Mouse (Mus musculus): ENCODE results near the gene Gbp7. TPM values are rescaled to one million over a fixed set of nuclear protein-coding genes. Genes with fewer than 3 reads are reported as not detected.
"Not testable (repeated sequence)": the region's sequence is repeated elsewhere in the genome, so short reads cannot be mapped to it uniquely, and the experiment has no call there.

The Gbp7 gene
- polyA plus RNA-seq, 1 experiment from 2014 or later, result 2.2 TPM

- Histone ChIP-seq H3K9me3 (no peaks in the 10 kb centered on the region), H3K9ac (no peak overlapping the region), H3K36me3 (no peaks in the 10 kb centered on the region), H3K4me1 (replicated peaks) (no peaks in the 10 kb centered on the region), H3K27ac (replicated peaks) (no peak overlapping the region), H3K4me2 (no peak overlapping the region), H3K4me3 (no peak overlapping the region), H3K27me3 (peaks cover 9% of the 10 kb centered on the region)
- no peak for ATAC-seq (ENCODE audit: low FRiP score, low read depth)
- 81% methylated on average over 1 of the region's 1 CpGs for WGBS
Measured at GRCm38 (mm10) chr3:142535667-142536066, 5.5 kb downstream of the Gbp7 start.

- no peak overlapping the region for H3K4me3 ChIP-seq
- no peaks in the 10 kb centered on the region for H3K4me1 ChIP-seq (replicated peaks)
- no peak overlapping the region for H3K9ac ChIP-seq
- no peaks in the 10 kb centered on the region for H3K36me3 ChIP-seq
- no peaks in the 10 kb centered on the region for H3K27me3 ChIP-seq
- H3K9me3 ChIP-seq, result no peaks in the 10 kb centered on the region
- no peak overlapping the region for H3K27ac ChIP-seq (replicated peaks)
- 74% methylated on average over 6 of the region's 6 CpGs for WGBS
- no peak for ATAC-seq (ENCODE audit: low FRiP score, low read depth)
- no peak overlapping the region for H3K4me2 ChIP-seq
Measured at GRCm38 (mm10) chr3:142541391-142541790, 11.2 kb downstream of the Gbp7 start.

- H3K9me3 ChIP-seq; H3K9ac ChIP-seq; H3K27me3 ChIP-seq; H3K27ac ChIP-seq (replicated peaks); H3K36me3 ChIP-seq; H3K4me3 ChIP-seq; H3K4me2 ChIP-seq; ATAC-seq (ENCODE audit: low FRiP score, low read depth); H3K4me1 ChIP-seq (replicated peaks): not testable (repeated sequence)
- WGBS, result 62% methylated on average over 12 of the region's 12 CpGs
Measured at GRCm38 (mm10) chr3:142542776-142543175, 12.6 kb downstream of the Gbp7 start.

- H3K4me1 ChIP-seq (replicated peaks), result no peaks in the 10 kb centered on the region
- H3K9ac ChIP-seq, result no peak overlapping the region
- no peak overlapping the region for H3K4me3 ChIP-seq
- H3K9me3 ChIP-seq, result no peaks in the 10 kb centered on the region
- H3K27me3 ChIP-seq, result no peaks in the 10 kb centered on the region
- no peaks in the 10 kb centered on the region for H3K36me3 ChIP-seq
- no peak overlapping the region for H3K4me2 ChIP-seq
- no peak for ATAC-seq (ENCODE audit: low FRiP score, low read depth)
- WGBS, result 66% methylated on average over 3 of the region's 3 CpGs
- H3K27ac ChIP-seq (replicated peaks), result no peak overlapping the region
Measured at GRCm38 (mm10) chr3:142546690-142547089, 16.5 kb downstream of the Gbp7 start.

- Histone ChIP-seq H3K36me3 (no peaks in the 10 kb centered on the region), H3K9me3 (no peaks in the 10 kb centered on the region), H3K9ac (no peak overlapping the region), H3K4me1 (replicated peaks) (no peaks in the 10 kb centered on the region), H3K4me2 (no peak overlapping the region), H3K27ac (replicated peaks) (no peak overlapping the region), H3K27me3 (no peaks in the 10 kb centered on the region), H3K4me3 (no peak overlapping the region)
- ATAC-seq (ENCODE audit: low FRiP score, low read depth), result no peak
- WGBS, result 94% methylated on average over 3 of the region's 3 CpGs
Measured at GRCm38 (mm10) chr3:142550052-142550676, 20.0 kb downstream of the Gbp7 start.

GRCm38 (mm10) chr3:142554601-142555000 is 24.5 kb downstream of the Gbp7 start:
- Histone ChIP-seq H3K9ac (no peak overlapping the region), H3K9me3 (no peaks in the 10 kb centered on the region), H3K27me3 (no peaks in the 10 kb centered on the region), H3K36me3 (no peaks in the 10 kb centered on the region), H3K27ac (replicated peaks) (no peak overlapping the region), H3K4me3 (no peak overlapping the region), H3K4me1 (replicated peaks) (no peaks in the 10 kb centered on the region), H3K4me2 (no peak overlapping the region)
- no peak for ATAC-seq (ENCODE audit: low FRiP score, low read depth)
- 89% methylated on average over 1 of the region's 1 CpGs for WGBS

GRCm38 (mm10) chr3:142555623-142556022 is 25.5 kb downstream of the Gbp7 start:
- Histone ChIP-seq H3K4me3 (no peak overlapping the region), H3K27ac (replicated peaks) (no peak overlapping the region), H3K27me3 (no peaks in the 10 kb centered on the region), H3K9ac (no peak overlapping the region), H3K9me3 (no peaks in the 10 kb centered on the region), H3K36me3 (no peaks in the 10 kb centered on the region), H3K4me2 (no peak overlapping the region), H3K4me1 (replicated peaks) (no peaks in the 10 kb centered on the region)
- WGBS, result 87% methylated on average over 11 of the region's 11 CpGs
- ATAC-seq (ENCODE audit: low FRiP score, low read depth), result no peak

- Histone ChIP-seq H3K27me3 (no peaks in the 10 kb centered on the region), H3K9me3 (no peaks in the 10 kb centered on the region), H3K9ac (no peak within 1 kb of the TSS), H3K27ac (replicated peaks) (no peak within 1 kb of the TSS), H3K36me3 (no peaks in the 10 kb centered on the region), H3K4me1 (replicated peaks) (no peaks in the 10 kb centered on the region), H3K4me2 (peak within 1 kb of the TSS; percentile 25), H3K4me3 (0 out of 2 replicates have a peak within 1 kb of the TSS, but pooled peaks have one; percentile 19)
- 49% methylated on average over 3 of the region's 3 CpGs for WGBS
- no peak for ATAC-seq (ENCODE audit: low FRiP score, low read depth)
Measured at GRCm38 (mm10) chr3:142559632-142560228, 29.6 kb downstream of the Gbp7 start, which contains the start of gene Gbp3. Gbp3 (plus strand) TSS chr3:142560026.

- H3K27me3 ChIP-seq, result no peaks in the 10 kb centered on the region
- no peaks in the 10 kb centered on the region for H3K9me3 ChIP-seq
- 0 out of 2 replicates have a peak overlapping the region, but pooled peaks have one; percentile 19 for H3K4me3 ChIP-seq
- no peaks in the 10 kb centered on the region for H3K36me3 ChIP-seq
- no peak overlapping the region for H3K9ac ChIP-seq
- peak; percentile 69 for ATAC-seq (ENCODE audit: low FRiP score, low read depth)
- H3K4me1 ChIP-seq (replicated peaks), result no peaks in the 10 kb centered on the region
- no peak overlapping the region for H3K27ac ChIP-seq (replicated peaks)
- H3K4me2 ChIP-seq, result peak overlapping the region; percentile 25
- 23% methylated on average over 12 of the region's 12 CpGs for WGBS
Measured at GRCm38 (mm10) chr3:142560296-142560948, 30.3 kb downstream of the Gbp7 start.

GRCm38 (mm10) chr3:142561045-142561646 is 31.0 kb downstream of the Gbp7 start:
- Histone ChIP-seq H3K36me3 (no peaks in the 10 kb centered on the region), H3K4me2 (no peak overlapping the region), H3K27ac (replicated peaks) (no peak overlapping the region), H3K27me3 (no peaks in the 10 kb centered on the region), H3K9me3 (no peaks in the 10 kb centered on the region), H3K9ac (no peak overlapping the region), H3K4me1 (replicated peaks) (no peaks in the 10 kb centered on the region), H3K4me3 (no peak overlapping the region)
- ATAC-seq (ENCODE audit: low FRiP score, low read depth), result no peak
- WGBS, result 91% methylated on average over 14 of the region's 14 CpGs

- 90% methylated on average over 7 of the region's 7 CpGs for WGBS
- H3K4me3 ChIP-seq, result no peak overlapping the region
Measured at GRCm38 (mm10) chr3:142561666-142562065, 31.5 kb downstream of the Gbp7 start.

GRCm38 (mm10) chr3:142567490-142567889 is 37.3 kb downstream of the Gbp7 start:
- not testable (repeated sequence) for H3K9me3 ChIP-seq; H3K27ac ChIP-seq (replicated peaks); H3K36me3 ChIP-seq; H3K4me1 ChIP-seq (replicated peaks); ATAC-seq (ENCODE audit: low FRiP score, low read depth); H3K9ac ChIP-seq; H3K4me2 ChIP-seq; H3K27me3 ChIP-seq; H3K4me3 ChIP-seq
- WGBS, result 68% methylated on average over 5 of the region's 5 CpGs

More at GRCm38 (mm10) chr3:142561666-142562065, 31.5 kb downstream of the Gbp7 start:
- Histone ChIP-seq H3K36me3 (no peaks in the 10 kb centered on the region), H3K4me1 (replicated peaks) (no peaks in the 10 kb centered on the region), H3K27me3 (no peaks in the 10 kb centered on the region), H3K27ac (replicated peaks) (no peak overlapping the region), H3K9me3 (no peaks in the 10 kb centered on the region), H3K4me2 (no peak overlapping the region), H3K9ac (no peak overlapping the region)
- ATAC-seq (ENCODE audit: low FRiP score, low read depth), result no peak

Data from hindbrain, embryonic 15.5 days (tissue).